Mouse (Mus musculus) embryonic facial prominence, embryonic 10.5 days (tissue): ENCODE measurements around the gene Zbtb20. TPM values are rescaled to one million over a fixed set of nuclear protein-coding genes. Genes with fewer than 3 reads are reported as not detected.

ENCODE experiments used
- DNase-seq: peaks from one replicate; pipeline ENCODE4 v3.0.0-alpha.2; 2017; ENCODE audit warnings: low spot score
- H3K27ac ChIP-seq: fragments of 300-500 bp; sonication (generic); replicated peaks from 2 replicates; pipeline ENCODE4 v1.5.1; 2016; ENCODE audit warnings: mild to moderate bottlenecking
- H3K27me3 ChIP-seq: fragments of 300-500 bp; sonication (generic); replicated peaks from 2 replicates; pipeline ENCODE4 v1.6.1; 2016; ENCODE audit warnings: low read depth, mild to moderate bottlenecking; ENCODE audit not compliant: poor library complexity, severe bottlenecking
- H3K36me3 ChIP-seq: fragments of 300-500 bp; sonication (generic); replicated peaks from 2 replicates; pipeline ENCODE4 v1.6.1; 2016; ENCODE audit warnings: mild to moderate bottlenecking, moderate library complexity
- H3K4me1 ChIP-seq: fragments of 300-500 bp; sonication (generic); 2 replicates; pipeline ENCODE4 v1.6.1; 2016
- H3K4me3 ChIP-seq: fragments of 300-500 bp; sonication (generic); 2 replicates; pipeline ENCODE4 v1.5.1; 2016; ENCODE audit warnings: mild to moderate bottlenecking, moderate library complexity
- H3K9me3 ChIP-seq: fragments of 300-500 bp; sonication (generic); 2 replicates; pipeline ENCODE4 v1.6.1; 2016; ENCODE audit warnings: mild to moderate bottlenecking
- WGBS: fragments of 180-500 bp; shearing (Covaris S2); methylation state at CpG from one replicate; pipeline ENCODE4 v1.1.7; 2016; 5-methylcytosine and 5-hydroxymethylcytosine counted together
- polyA plus RNA-seq: library from polyadenylated mRNA; unstranded; fragments of >200 nt; fragmentation: Nextera tagmentation; extraction: Ambion mirVana; gene quantifications from 2 replicates; pipeline ENCODE4 v1.2.1, GENCODE M21; 2016

The Zbtb20 gene
- polyA plus RNA-seq, 1 experiment from 2014 or later: 20.1 TPM

DNA sequence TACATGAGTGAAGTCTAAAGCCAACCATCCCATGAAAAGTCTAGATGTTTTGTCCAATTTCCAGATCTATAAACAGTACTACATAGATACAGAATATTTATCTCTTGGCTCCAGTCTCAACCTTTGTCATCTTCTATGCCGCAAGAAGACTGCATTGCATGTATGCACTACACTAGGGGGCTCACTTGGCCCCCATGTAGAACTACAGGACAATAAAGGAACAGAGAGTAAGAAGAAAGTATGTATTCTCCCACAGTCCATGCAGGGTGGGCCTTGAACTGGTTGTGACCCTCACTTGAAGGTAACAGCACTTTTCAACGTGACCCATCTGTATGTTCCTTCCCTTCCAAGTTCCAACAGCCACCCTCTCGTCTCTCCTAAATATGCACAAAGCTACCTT lies 778.6 kb downstream of the Zbtb20 start:
- no peak overlapping the region for H3K4me3 ChIP-seq
- H3K4me1 ChIP-seq: no peaks in the 10 kb centered on the region
- no peaks in the 10 kb centered on the region for H3K36me3 ChIP-seq
- WGBS: 84% methylated on average over 3 of the region's 3 CpGs
- H3K27me3 ChIP-seq: no peaks in the 10 kb centered on the region
- no peaks in the 10 kb centered on the region for H3K9me3 ChIP-seq
- no peak for DNase-seq
- no peak overlapping the region for H3K27ac ChIP-seq

DNA sequence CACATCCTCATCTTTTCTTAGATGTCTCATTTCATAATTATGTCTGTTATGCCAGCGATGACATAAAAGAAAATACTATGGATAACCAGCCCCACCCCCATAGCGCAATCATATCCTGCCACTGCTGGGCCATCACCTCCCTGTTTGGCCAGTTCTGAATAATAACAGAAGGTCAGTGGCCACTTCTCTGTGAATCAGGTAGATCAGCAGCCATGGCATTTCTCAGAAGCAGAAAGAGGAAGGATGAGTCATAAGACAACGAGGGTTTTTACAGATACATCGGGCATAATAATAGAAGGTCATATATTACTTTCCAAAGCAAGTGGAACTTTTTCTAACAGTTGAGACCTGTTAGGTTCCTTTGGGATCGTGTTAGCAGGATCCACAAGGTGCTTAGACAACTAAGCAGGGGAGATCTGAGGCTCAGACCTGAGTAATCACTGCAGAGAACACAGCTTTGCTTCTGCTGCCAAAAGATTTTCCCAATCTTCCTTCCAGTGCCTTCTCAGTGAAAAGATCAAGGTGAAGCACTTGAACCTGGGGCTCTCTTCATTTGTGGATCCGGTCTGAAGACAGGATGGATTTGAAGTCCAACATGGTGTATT lies 779.6 kb downstream of the Zbtb20 start:
- Histone ChIP-seq H3K27ac (no peak overlapping the region), H3K9me3 (no peaks in the 10 kb centered on the region), H3K27me3 (no peaks in the 10 kb centered on the region), H3K4me3 (no peak overlapping the region), H3K4me1 (no peaks in the 10 kb centered on the region), H3K36me3 (no peaks in the 10 kb centered on the region)
- 88% methylated on average over 6 of the region's 6 CpGs for WGBS
- DNase-seq: no peak

DNA sequence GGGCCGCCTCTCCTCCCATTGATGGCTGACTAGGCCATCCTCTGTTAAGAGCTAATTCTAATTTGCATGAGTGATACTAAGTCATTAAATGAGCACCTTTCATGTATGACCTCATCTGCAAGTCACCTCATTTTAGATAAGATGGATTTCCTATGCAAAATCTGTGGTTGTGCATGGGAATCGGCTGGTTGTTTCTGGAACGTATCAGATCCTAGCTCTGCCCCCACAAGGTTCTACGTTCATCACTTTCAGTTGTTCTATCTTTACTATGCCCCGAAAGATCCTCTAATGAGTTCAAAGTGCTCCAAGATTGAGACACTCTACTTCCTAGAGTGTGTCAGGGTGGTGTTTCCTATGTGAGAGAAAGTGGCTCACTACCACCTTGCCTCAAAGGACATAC lies 785.9 kb downstream of the Zbtb20 start:
- H3K27ac ChIP-seq: no peak overlapping the region
- H3K36me3 ChIP-seq: no peaks in the 10 kb centered on the region
- H3K4me3 ChIP-seq: no peak overlapping the region
- 92% methylated on average over 5 of the region's 5 CpGs for WGBS
- no peaks in the 10 kb centered on the region for H3K9me3 ChIP-seq
- DNase-seq: no peak
- H3K4me1 ChIP-seq: peaks cover under 1% of the 10 kb centered on the region; the same call in 1 of the 2 replicates
- no peaks in the 10 kb centered on the region for H3K27me3 ChIP-seq

DNA sequence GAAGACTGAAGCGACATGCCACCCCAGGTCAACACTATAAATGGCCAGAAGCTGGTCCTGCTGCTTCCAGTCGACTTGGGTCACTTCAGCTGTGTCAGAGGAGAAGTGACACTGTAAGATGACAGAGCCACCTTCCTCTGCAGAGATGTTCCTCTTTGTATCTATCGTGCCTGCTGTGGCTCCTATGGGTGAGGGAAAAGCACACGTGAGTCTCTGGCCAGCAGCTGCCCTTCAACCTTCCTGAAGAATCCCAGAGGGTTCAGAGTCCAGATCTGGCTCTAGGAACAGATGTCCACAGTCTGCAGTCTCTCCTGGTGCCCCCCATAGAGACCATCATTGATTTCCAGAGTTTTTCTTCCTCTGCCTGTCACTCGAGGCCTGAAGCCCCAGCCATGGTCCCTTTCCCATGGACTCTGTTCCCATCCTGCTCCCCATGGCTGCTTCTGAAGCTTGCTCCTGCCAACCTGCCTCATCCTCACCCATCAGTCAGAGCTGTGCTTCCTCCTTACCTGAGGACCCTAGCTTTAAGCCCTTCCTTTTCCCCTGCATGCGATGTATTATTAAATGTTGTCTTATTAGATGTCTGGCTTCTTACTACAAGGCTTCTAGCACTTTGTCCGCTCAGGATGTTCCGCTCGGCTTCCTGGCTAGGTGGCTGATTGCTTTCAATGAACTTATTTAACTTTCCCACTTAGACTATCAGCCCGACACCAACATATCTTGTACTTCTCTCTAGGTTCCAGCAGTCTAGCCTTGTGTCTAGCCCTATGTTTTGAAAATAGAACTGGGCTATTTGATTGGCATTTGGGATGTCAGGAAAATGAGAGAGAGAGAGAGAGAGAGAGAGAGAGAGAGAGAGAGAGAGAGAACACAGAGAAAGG lies 786.7 kb downstream of the Zbtb20 start:
- Histone ChIP-seq H3K9me3 (no peaks in the 10 kb centered on the region), H3K4me1 (peaks cover 9% of the 10 kb centered on the region), H3K27ac (no peak overlapping the region), H3K36me3 (no peaks in the 10 kb centered on the region), H3K27me3 (no peaks in the 10 kb centered on the region), H3K4me3 (no peak overlapping the region)
- no peak for DNase-seq
- WGBS: 87% methylated on average over 10 of the region's 10 CpGs

DNA sequence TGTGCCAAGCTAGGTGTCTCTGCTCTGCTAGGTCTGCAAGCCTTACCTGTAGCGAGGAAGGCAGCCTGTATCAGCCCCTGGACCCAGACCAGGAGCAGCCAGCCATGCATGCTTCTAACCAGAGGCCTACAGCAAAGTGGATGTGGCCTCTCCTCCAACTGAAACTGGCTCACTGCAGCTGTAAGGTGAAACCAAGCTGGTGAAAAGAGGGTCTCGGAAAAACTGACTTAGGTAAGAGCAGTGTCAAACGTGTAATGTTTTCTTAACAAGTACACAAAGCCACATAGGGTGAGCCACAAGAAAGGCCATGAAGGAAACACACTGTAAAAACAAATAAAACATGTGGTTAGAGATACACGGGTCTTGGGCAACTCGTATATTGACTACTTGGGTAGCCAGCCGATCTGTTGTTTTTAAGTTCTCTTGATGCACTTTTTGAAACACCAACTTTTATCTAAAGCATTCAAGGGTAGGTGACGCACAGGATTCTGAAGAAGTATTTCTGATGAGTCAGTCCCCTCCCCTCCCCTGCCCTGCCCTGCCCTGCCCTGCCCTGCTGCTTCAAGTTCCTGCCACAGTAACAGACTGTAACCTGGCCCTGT lies 788.4 kb downstream of the Zbtb20 start, which contains the start of gene Tigit:
Gene Tigit (minus strand): TSS at position 169 of the 602 bp plus-strand sequence.
- Histone ChIP-seq H3K9me3 (no peaks in the 10 kb centered on the region), H3K4me1 (peaks cover 12% of the 10 kb centered on the region), H3K36me3 (no peaks in the 10 kb centered on the region), H3K4me3 (no peak within 1 kb of the TSS), H3K27ac (no peak within 1 kb of the TSS), H3K27me3 (no peaks in the 10 kb centered on the region)
- DNase-seq: no peak
- whole genome bisulfite sequencing: 78% methylated on average over 7 of the region's 7 CpGs

DNA sequence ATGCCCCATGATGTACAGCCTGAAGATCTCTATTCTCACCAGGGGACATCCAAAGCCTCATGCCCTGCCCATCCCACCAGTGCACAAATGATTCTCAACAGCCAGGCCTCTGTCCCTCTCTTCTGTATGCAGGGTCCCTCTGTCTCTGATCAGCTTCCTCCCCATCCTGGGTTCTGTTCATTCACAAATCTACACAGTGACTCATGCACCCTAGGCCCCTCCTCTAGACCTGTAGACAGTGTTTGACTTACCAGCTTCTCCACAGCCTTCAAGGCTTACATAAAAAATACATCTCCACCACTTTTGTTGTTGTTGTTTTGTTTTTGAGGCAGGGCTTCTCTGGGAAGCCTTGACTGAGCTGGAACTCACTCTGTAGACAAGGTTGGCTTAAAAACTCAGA lies 789.2 kb downstream of the Zbtb20 start:
- no peak for DNase-seq
- Histone ChIP-seq H3K36me3 (no peaks in the 10 kb centered on the region), H3K4me3 (no peak overlapping the region), H3K4me1 (peaks cover 12% of the 10 kb centered on the region), H3K27ac (no peak overlapping the region), H3K9me3 (no peaks in the 10 kb centered on the region), H3K27me3 (no peaks in the 10 kb centered on the region)

DNA sequence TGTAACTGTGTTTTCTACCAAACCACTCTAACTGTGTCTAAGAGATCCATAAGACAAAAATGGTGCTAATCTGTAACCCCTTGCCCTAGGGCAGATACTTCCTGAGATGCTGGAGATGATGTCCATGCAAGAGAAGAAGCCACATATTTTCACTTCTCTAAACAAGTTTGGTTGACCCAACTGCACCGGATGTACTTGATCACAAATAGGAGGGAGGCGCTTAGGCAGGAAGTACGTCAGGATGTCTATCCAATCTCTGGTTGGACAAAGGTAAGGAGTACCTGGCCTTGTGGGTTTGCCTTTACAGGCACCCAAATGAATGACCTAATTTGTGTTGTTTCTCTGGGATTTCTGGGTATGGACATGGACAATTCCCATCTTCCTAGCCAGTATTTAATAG lies 792.6 kb downstream of the Zbtb20 start:
- H3K27ac ChIP-seq: no peak overlapping the region
- no peaks in the 10 kb centered on the region for H3K36me3 ChIP-seq
- H3K9me3 ChIP-seq: no peaks in the 10 kb centered on the region
- WGBS: 97% methylated on average over 3 of the region's 3 CpGs
- no peak overlapping the region for H3K4me3 ChIP-seq
- H3K4me1 ChIP-seq: peaks cover 12% of the 10 kb centered on the region
- DNase-seq: no peak
- H3K27me3 ChIP-seq: no peaks in the 10 kb centered on the region

DNA sequence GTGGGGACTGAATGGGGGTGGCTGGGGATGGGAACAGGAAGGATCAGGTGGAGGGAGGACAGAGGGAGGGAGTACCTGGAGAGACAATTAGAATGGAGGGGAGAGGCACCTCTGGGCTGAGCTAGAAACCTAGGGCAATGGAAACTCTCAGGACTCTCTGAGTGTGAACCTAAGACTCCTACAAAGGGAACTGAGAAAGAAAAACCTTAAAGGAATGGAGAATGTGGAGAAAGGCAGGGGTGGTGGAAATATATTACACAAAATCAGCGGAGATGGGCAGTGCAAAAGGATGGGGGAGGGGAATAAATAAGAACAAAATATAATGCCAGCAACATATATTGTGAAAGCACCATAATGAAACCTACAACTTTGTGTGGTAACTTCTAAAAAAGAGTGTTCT lies 796.3 kb downstream of the Zbtb20 start:
- Histone ChIP-seq H3K4me3 (no peak overlapping the region), H3K36me3 (no peaks in the 10 kb centered on the region), H3K27me3 (no peaks in the 10 kb centered on the region), H3K9me3 (no peaks in the 10 kb centered on the region), H3K27ac (no peak overlapping the region), H3K4me1 (peaks cover 8% of the 10 kb centered on the region)
- no peak for DNase-seq
- 86% methylated on average over 1 of the region's 1 CpGs for WGBS

GRCm38 (mm10) chr16:43672697-43673096 lies 797.0 kb downstream of the Zbtb20 start:
- H3K4me3 ChIP-seq: no peak overlapping the region
- no peaks in the 10 kb centered on the region for H3K27me3 ChIP-seq
- 0 out of 2 replicates have a peak, but pooled peaks cover under 1% of the 10 kb centered on the region for H3K4me1 ChIP-seq
- no peaks in the 10 kb centered on the region for H3K9me3 ChIP-seq
- no peaks in the 10 kb centered on the region for H3K36me3 ChIP-seq
- no peak for DNase-seq
- H3K27ac ChIP-seq: no peak overlapping the region

GRCm38 (mm10) chr16:43674400-43674799 lies 798.7 kb downstream of the Zbtb20 start:
- Histone ChIP-seq H3K4me3 (no peak overlapping the region), H3K27me3 (no peaks in the 10 kb centered on the region), H3K36me3 (no peaks in the 10 kb centered on the region), H3K27ac (no peak overlapping the region), H3K4me1 (no peaks in the 10 kb centered on the region), H3K9me3 (no peaks in the 10 kb centered on the region)
- 62% methylated on average over 3 of the region's 3 CpGs for WGBS
- DNase-seq: no peak

GRCm38 (mm10) chr16:43687968-43688367 lies 812.3 kb downstream of the Zbtb20 start:
- H3K27me3 ChIP-seq: no peaks in the 10 kb centered on the region
- H3K4me1 ChIP-seq: no peaks in the 10 kb centered on the region
- DNase-seq: no peak
- no peak overlapping the region for H3K4me3 ChIP-seq
- no peaks in the 10 kb centered on the region for H3K9me3 ChIP-seq
- no peaks in the 10 kb centered on the region for H3K36me3 ChIP-seq
- H3K27ac ChIP-seq: no peak overlapping the region
- whole genome bisulfite sequencing: 90% methylated on average over 2 of the region's 2 CpGs

- Histone ChIP-seq H3K36me3 (no peaks in the 10 kb centered on the region), H3K9me3 (no peaks in the 10 kb centered on the region), H3K4me1 (no peaks in the 10 kb centered on the region), H3K27ac (no peak overlapping the region), H3K27me3 (no peaks in the 10 kb centered on the region), H3K4me3 (no peak overlapping the region)
- 89% methylated on average over 3 of the region's 3 CpGs for WGBS
- DNase-seq: no peak
Measured at GRCm38 (mm10) chr16:43690211-43690690, 814.6 kb downstream of the Zbtb20 start.

DNA sequence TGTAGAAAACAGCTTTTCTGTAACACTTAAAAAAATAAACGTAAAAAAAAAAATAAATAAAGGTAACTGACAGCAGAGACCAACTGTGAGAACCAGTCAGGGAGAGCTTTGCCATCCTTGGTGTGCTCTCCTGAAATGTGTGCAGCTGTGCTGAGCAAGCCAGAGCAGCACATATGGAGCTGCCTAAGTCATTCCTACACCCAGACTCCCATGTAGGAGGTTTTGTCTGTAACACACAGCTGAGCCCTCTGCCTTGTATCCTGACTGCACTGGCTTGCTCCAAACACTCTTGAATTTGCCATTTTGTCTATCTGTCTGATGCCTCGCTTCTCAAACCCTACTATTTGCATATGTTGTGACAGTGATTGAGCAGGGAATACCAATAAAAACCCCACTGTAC lies 815.2 kb downstream of the Zbtb20 start:
- Histone ChIP-seq H3K27ac (no peak overlapping the region), H3K4me3 (no peak overlapping the region), H3K9me3 (no peaks in the 10 kb centered on the region), H3K4me1 (no peaks in the 10 kb centered on the region), H3K27me3 (no peaks in the 10 kb centered on the region), H3K36me3 (no peaks in the 10 kb centered on the region)
- WGBS: 87% methylated on average over 2 of the region's 2 CpGs
- no peak for DNase-seq
